ENCODE assay signal across 8 mouse cellular contexts in genomic region chr11:3540451-3541085, GRCm38 (mm10). TPM values are rescaled to one million over a fixed set of nuclear protein-coding genes. Genes with fewer than 3 reads are reported as not detected.
DNase-seq lines count a peak whose midpoint lies in the region; ATAC-seq lines count a peak whose summit lies in the region.

Gene Smtn, minus strand, starts transcription at chr11:3540612.

- peak within 1 kb of the TSS; percentile 62 for H3K4me3 ChIP-seq in heart, embryonic 15.5 days
- H3K4me3 ChIP-seq in liver, embryonic 13.5 days (replicated peaks): peak within 1 kb of the TSS; percentile 61

- WGBS in heart, embryonic 15.5 days: 87% methylated on average over 23 of the region's 23 CpGs
- 74% methylated on average over 23 of the region's 23 CpGs for WGBS in liver, embryonic 13.5 days (ENCODE audit: insufficient replicate concordance)

- peaks cover 33% of the 10 kb centered on the region for H3K4me1 ChIP-seq in heart, embryonic 15.5 days (replicated peaks)
- H3K4me1 ChIP-seq in liver, embryonic 13.5 days (replicated peaks): peaks cover 45% of the 10 kb centered on the region

- H3K36me3 ChIP-seq in heart, embryonic 15.5 days: no peaks in the 10 kb centered on the region
- 0 out of 2 replicates have a peak, but pooled peaks cover 2% of the 10 kb centered on the region for H3K36me3 ChIP-seq in liver, embryonic 13.5 days

- H3K27me3 ChIP-seq in heart, embryonic 15.5 days: no peaks in the 10 kb centered on the region
- no peaks in the 10 kb centered on the region for H3K27me3 ChIP-seq in liver, embryonic 13.5 days

- H3K9ac ChIP-seq in heart, embryonic 15.5 days: peak within 1 kb of the TSS; percentile 47
- peak within 1 kb of the TSS; percentile 43; the same call in 1 of the 2 replicates for H3K9ac ChIP-seq in liver, embryonic 13.5 days

- ATAC-seq in heart, embryonic 15.5 days (replicated peaks; ENCODE audit: insufficient number of reproducible peaks, insufficient read depth, low FRiP score, low read depth): no peak
- no peak for ATAC-seq in liver, embryonic 13.5 days (ENCODE audit: low read depth)
- no peak for ATAC-seq in megakaryocyte progenitor cell, adult 5-6 weeks (replicated peaks; ENCODE audit: poor library complexity)

- H3K4me2 ChIP-seq in heart, embryonic 15.5 days: peak within 1 kb of the TSS; percentile 68
- peak within 1 kb of the TSS; percentile 71 for H3K4me2 ChIP-seq in liver, embryonic 13.5 days

- DNase-seq in cerebellum, adult 11-12 months: peak; percentile 41
- DNase-seq in cerebellum, postnatal 36 days: no peak
- no peak for DNase-seq in urinary bladder, adult 2 months (ENCODE audit: low spot score)
- DNase-seq in urinary bladder, postnatal 36 days (ENCODE audit: low spot score in 2 of 2): no peak
- no peak for DNase-seq in liver, embryonic 13.5 days
- DNase-seq in urinary bladder, postnatal 25 days (ENCODE audit: low spot score): no peak

- 0 out of 2 replicates have a peak, but pooled peaks cover 3% of the 10 kb centered on the region for H3K9me3 ChIP-seq in heart, embryonic 15.5 days (replicated peaks)
- H3K9me3 ChIP-seq in liver, embryonic 13.5 days (replicated peaks): peaks cover 8% of the 10 kb centered on the region; the same call in 1 of the 2 replicates

- H3K27ac ChIP-seq in heart, embryonic 15.5 days: peak within 1 kb of the TSS; percentile 46; the same call in 1 of the 2 replicates
- no peak within 1 kb of the TSS for H3K27ac ChIP-seq in liver, embryonic 13.5 days

RNA-seq across cellular contexts. Expression of gene Smtn, which starts in this region (rescaled TPM):
- 371 and 680 TPM in 2 replicates for polyA plus RNA-seq in urinary bladder, adult 2 months (2012; rRNA removed)
- polyA plus RNA-seq in heart, embryonic 15.5 days (2015; fragmentation: Nextera tagmentation; extraction: Ambion mirVana): 79.2 and 101 TPM in 2 replicates
- 10.5 and 12.0 TPM in 2 replicates for polyA plus RNA-seq in liver, embryonic 13.5 days (2015; fragmentation: Nextera tagmentation; extraction: Ambion mirVana)
- total RNA-seq in megakaryocyte progenitor cell, adult 5-6 weeks (2015): 11.7 and 12.5 TPM in 2 replicates
- total RNA-seq in megakaryocyte progenitor cell, adult 5-6 weeks (2017): 7.1 and 8.9 TPM in 2 replicates
